Mouse (Mus musculus): ENCODE results near the gene Vps35l. TPM values are rescaled to one million over a fixed set of nuclear protein-coding genes. Genes with fewer than 3 reads are reported as not detected.

The Vps35l gene
- polyA plus RNA-seq, 1 experiment from 2014 or later, result 45.7 TPM

DNA sequence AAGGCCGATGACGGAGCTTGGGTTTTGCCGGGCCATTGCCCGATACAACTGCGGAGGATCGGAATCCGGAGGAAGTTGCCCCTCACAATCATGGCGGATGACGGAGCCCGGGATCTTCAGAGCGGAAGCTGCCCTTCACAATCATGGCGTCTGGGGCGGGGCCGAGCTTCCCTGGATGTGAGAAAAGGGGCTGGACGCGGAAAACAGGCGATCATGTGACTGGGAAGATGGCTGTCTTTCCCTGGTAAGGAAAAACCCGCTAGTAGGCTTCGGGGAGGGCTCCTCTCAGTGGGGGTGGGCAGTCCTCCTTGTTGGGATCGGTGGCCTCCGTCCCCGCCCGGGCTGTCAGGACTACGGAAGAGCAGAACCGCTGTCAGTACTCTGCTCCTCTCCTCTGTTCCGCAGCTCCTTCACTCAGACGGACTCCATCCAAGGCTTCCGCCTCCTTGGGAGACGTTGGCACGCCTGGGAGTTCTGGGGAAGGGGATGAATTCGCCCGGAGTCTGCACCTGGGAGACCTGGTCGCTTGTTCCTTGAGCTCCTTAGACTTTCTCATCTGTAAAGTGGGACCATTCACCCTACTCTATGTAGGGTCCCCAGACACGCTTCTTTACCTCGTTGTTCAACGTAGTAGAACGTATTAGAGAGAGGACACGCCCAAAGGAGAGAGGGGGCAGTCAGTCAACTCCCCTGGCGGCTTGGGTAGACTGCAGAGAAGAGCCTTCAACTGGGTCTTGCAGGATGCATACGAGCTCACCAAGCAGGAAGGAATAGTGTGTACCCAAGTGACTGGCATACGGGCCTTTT lies 709 bp downstream of the Vps35l start:
- Histone ChIP-seq H3K4me3 (peak overlapping the region; percentile 81), H3K27me3 (replicated peaks) (no peaks in the 10 kb centered on the region), H3K27ac (peak overlapping the region; percentile 80), H3K9me3 (replicated peaks) (no peaks in the 10 kb centered on the region), H3K4me1 (peaks cover 37% of the 10 kb centered on the region), H3K9ac (peak overlapping the region; percentile 80), H3K36me3 (peaks cover 20% of the 10 kb centered on the region), H3K4me2 (peak overlapping the region; percentile 86)
- WGBS (ENCODE audit: insufficient replicate concordance), result 2% methylated on average over 41 of the region's 41 CpGs
- peak; percentile 92 for ATAC-seq

- peak overlapping the region; percentile 23; the same call in 1 of the 2 replicates for H3K9ac ChIP-seq
- WGBS (ENCODE audit: insufficient replicate concordance), result 24% methylated on average over 6 of the region's 6 CpGs
- ATAC-seq, result no peak
Observed at GRCm38 (mm10) chr7:118742278-118742677, 2.3 kb downstream of the Vps35l start.

GRCm38 (mm10) chr7:118744766-118745165 lies 4.7 kb downstream of the Vps35l start:
- H3K9me3 ChIP-seq (replicated peaks), result no peaks in the 10 kb centered on the region
- peaks cover 31% of the 10 kb centered on the region for H3K4me1 ChIP-seq
- no peaks in the 10 kb centered on the region for H3K27me3 ChIP-seq (replicated peaks)
- WGBS (ENCODE audit: insufficient replicate concordance), result 77% methylated on average over 5 of the region's 5 CpGs
- H3K9ac ChIP-seq, result no peak overlapping the region
- no peak overlapping the region for H3K4me3 ChIP-seq
- no peak for ATAC-seq
- no peak overlapping the region for H3K27ac ChIP-seq
- peaks cover 57% of the 10 kb centered on the region for H3K36me3 ChIP-seq
- no peak overlapping the region for H3K4me2 ChIP-seq

More at GRCm38 (mm10) chr7:118742278-118742677, 2.3 kb downstream of the Vps35l start:
- Histone ChIP-seq H3K9me3 (replicated peaks) (no peaks in the 10 kb centered on the region), H3K4me2 (peak overlapping the region; percentile 86), H3K4me3 (no peak overlapping the region), H3K4me1 (peaks cover 37% of the 10 kb centered on the region), H3K27me3 (replicated peaks) (no peaks in the 10 kb centered on the region), H3K36me3 (peaks cover 32% of the 10 kb centered on the region), H3K27ac (0 out of 2 replicates have a peak overlapping the region, but pooled peaks have one; percentile 80)

DNA sequence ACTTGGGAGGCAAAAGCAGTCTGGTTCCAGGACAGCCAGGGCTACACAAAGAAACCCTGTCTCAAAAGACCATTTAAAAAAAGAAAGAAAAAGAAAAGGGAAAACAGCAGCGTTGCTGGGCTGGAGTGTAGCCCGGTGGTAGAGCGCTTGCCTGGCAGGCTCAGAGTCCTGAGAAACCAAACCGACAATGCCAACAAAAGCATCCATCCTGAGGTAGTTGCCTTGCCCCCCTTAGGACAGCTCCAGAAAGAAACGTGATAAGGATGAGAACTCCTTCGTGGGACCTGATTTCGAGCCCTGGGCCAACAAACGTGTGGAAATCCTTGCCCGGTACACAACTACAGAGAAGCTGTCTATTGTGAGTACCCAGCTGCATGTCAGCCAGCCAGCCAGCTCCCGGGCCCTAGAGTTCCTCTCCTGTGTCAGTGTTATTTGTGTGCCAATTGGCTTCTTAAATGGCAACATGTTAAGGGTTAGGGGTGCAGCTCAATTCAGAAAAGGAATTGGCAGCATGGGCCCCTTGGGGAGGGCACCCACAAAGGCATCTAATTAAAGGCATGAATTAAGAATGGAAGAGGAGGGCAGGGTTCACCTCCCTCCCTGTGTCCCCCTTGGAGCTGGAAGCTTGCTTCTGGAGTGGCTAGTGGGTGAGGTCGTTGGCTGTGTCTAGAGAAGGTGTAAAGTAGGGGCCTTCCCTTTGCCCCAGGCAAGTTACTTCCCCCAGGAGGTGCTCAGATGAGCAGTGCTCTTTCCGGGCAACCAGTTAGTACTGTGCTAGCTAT lies 8.1 kb downstream of the Vps35l start:
- Histone ChIP-seq H3K36me3 (peaks cover 89% of the 10 kb centered on the region), H3K4me2 (no peak overlapping the region), H3K27ac (no peak overlapping the region), H3K9ac (no peak overlapping the region), H3K4me1 (peaks cover 22% of the 10 kb centered on the region), H3K9me3 (replicated peaks) (no peaks in the 10 kb centered on the region), H3K27me3 (replicated peaks) (no peaks in the 10 kb centered on the region), H3K4me3 (no peak overlapping the region)
- ATAC-seq, result no peak
- 83% methylated on average over 12 of the region's 12 CpGs for WGBS (ENCODE audit: insufficient replicate concordance)

DNA sequence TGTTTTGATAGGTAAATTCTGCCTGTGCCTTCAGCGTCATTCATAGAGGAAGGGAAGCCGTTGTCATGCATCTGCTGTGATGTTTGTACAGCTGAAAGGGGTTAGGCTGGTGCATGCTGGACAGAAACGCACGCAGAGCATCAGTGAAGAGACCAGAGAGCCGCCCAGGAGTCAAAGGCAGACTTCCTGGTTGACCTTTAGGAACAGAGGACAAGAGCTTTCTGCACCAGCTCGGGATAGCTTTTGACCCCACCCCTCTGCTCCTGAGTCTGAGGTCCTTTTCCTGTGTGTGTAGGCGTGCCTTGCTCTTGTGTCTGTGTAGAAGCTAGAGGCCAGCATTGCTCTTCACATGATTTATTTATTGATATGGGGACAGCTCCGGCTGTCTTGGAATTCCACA lies 9.7 kb downstream of the Vps35l start:
- H3K27ac ChIP-seq, result no peak overlapping the region
- H3K4me1 ChIP-seq, result peaks cover 16% of the 10 kb centered on the region
- ATAC-seq, result no peak
- no peaks in the 10 kb centered on the region for H3K27me3 ChIP-seq (replicated peaks)
- H3K36me3 ChIP-seq, result peaks cover 96% of the 10 kb centered on the region
- WGBS (ENCODE audit: insufficient replicate concordance), result 74% methylated on average over 8 of the region's 8 CpGs
- H3K4me2 ChIP-seq, result no peak overlapping the region
- no peak overlapping the region for H3K9ac ChIP-seq
- no peaks in the 10 kb centered on the region for H3K9me3 ChIP-seq (replicated peaks)
- no peak overlapping the region for H3K4me3 ChIP-seq

- Histone ChIP-seq H3K4me1 (peaks cover 32% of the 10 kb centered on the region), H3K27me3 (replicated peaks) (no peaks in the 10 kb centered on the region), H3K9me3 (replicated peaks) (no peaks in the 10 kb centered on the region), H3K4me2 (peak overlapping the region; percentile 27; the same call in 1 of the 2 replicates), H3K27ac (peak overlapping the region; percentile 78), H3K36me3 (peaks cover 94% of the 10 kb centered on the region), H3K4me3 (no peak overlapping the region), H3K9ac (peak overlapping the region; percentile 37; the same call in 1 of the 2 replicates)
- peak; percentile 85 for ATAC-seq
- 53% methylated on average over 7 of the region's 7 CpGs for WGBS (ENCODE audit: insufficient replicate concordance)
Observed at GRCm38 (mm10) chr7:118751625-118752024, 11.6 kb downstream of the Vps35l start.

GRCm38 (mm10) chr7:118755756-118756155 lies 15.7 kb downstream of the Vps35l start:
- ATAC-seq, result no peak
- H3K4me3 ChIP-seq, result 0 out of 2 replicates have a peak overlapping the region, but pooled peaks have one; percentile 23
- peak overlapping the region; percentile 43; the same call in 1 of the 2 replicates for H3K9ac ChIP-seq

GRCm38 (mm10) chr7:118756490-118757265 lies 16.7 kb downstream of the Vps35l start:
- Histone ChIP-seq H3K4me3 (peak overlapping the region; percentile 23; the same call in 1 of the 2 replicates), H3K27ac (peak overlapping the region; percentile 91), H3K9me3 (replicated peaks) (no peaks in the 10 kb centered on the region), H3K36me3 (peaks cover 64% of the 10 kb centered on the region), H3K4me2 (peak overlapping the region; percentile 59), H3K27me3 (replicated peaks) (no peaks in the 10 kb centered on the region), H3K4me1 (peaks cover 55% of the 10 kb centered on the region), H3K9ac (peak overlapping the region; percentile 43; the same call in 1 of the 2 replicates)
- ATAC-seq, result peak; percentile 86
- 72% methylated on average over 24 of the region's 24 CpGs for WGBS (ENCODE audit: insufficient replicate concordance)

More at GRCm38 (mm10) chr7:118755756-118756155, 15.7 kb downstream of the Vps35l start:
- Histone ChIP-seq H3K9me3 (replicated peaks) (no peaks in the 10 kb centered on the region), H3K4me2 (peak overlapping the region; percentile 59), H3K4me1 (peaks cover 63% of the 10 kb centered on the region), H3K36me3 (peaks cover 64% of the 10 kb centered on the region), H3K27ac (peak overlapping the region; percentile 91), H3K27me3 (replicated peaks) (no peaks in the 10 kb centered on the region)
- 76% methylated on average over 7 of the region's 7 CpGs for WGBS (ENCODE audit: insufficient replicate concordance)

DNA sequence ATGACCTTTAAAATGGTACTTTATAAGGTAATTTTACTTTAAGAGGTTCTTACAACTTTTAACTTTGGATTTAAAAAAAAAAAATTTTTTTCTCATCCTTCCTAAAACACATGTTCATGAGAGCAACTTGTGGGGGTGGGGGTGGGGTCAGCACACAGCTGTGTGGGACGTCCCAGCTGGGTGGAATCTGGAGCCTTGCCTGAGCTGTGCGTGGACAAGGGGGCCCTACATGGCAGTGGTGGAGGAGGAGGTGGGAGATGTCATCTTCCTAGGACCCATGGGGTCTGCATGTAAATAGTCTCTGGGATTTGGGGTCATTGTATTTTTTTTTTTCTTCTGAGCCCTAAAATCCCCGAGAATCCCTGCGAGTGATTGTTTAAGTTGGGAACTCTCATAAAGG lies 18.3 kb downstream of the Vps35l start:
- H3K27ac ChIP-seq, result no peak overlapping the region
- H3K27me3 ChIP-seq (replicated peaks), result no peaks in the 10 kb centered on the region
- H3K4me2 ChIP-seq, result no peak overlapping the region
- no peak overlapping the region for H3K4me3 ChIP-seq
- no peaks in the 10 kb centered on the region for H3K9me3 ChIP-seq (replicated peaks)
- 76% methylated on average over 4 of the region's 4 CpGs for WGBS (ENCODE audit: insufficient replicate concordance)
- no peak overlapping the region for H3K9ac ChIP-seq
- peaks cover 60% of the 10 kb centered on the region for H3K36me3 ChIP-seq
- ATAC-seq, result no peak
- H3K4me1 ChIP-seq, result peaks cover 46% of the 10 kb centered on the region

- WGBS (ENCODE audit: insufficient replicate concordance), result 43% methylated on average over 5 of the region's 5 CpGs
- Histone ChIP-seq H3K9ac (no peak overlapping the region), H3K4me2 (no peak overlapping the region)
Observed at GRCm38 (mm10) chr7:118759372-118759771, 19.3 kb downstream of the Vps35l start.

GRCm38 (mm10) chr7:118763939-118764338 lies 23.9 kb downstream of the Vps35l start:
- no peak overlapping the region for H3K4me2 ChIP-seq
- H3K9me3 ChIP-seq (replicated peaks), result no peaks in the 10 kb centered on the region
- H3K4me1 ChIP-seq, result peaks cover 14% of the 10 kb centered on the region
- no peak for ATAC-seq
- no peak overlapping the region for H3K9ac ChIP-seq
- H3K36me3 ChIP-seq, result peaks cover 50% of the 10 kb centered on the region
- no peaks in the 10 kb centered on the region for H3K27me3 ChIP-seq (replicated peaks)
- 86% methylated on average over 11 of the region's 11 CpGs for WGBS (ENCODE audit: insufficient replicate concordance)
- no peak overlapping the region for H3K27ac ChIP-seq
- no peak overlapping the region for H3K4me3 ChIP-seq

More at GRCm38 (mm10) chr7:118759372-118759771, 19.3 kb downstream of the Vps35l start:
- H3K27ac ChIP-seq, result peak overlapping the region; percentile 52; the same call in 1 of the 2 replicates
- no peaks in the 10 kb centered on the region for H3K9me3 ChIP-seq (replicated peaks)
- H3K27me3 ChIP-seq (replicated peaks), result no peaks in the 10 kb centered on the region
- peaks cover 61% of the 10 kb centered on the region for H3K36me3 ChIP-seq
- no peak overlapping the region for H3K4me3 ChIP-seq
- ATAC-seq, result peak; percentile 24; the same call in 1 of the 2 replicates
- peaks cover 46% of the 10 kb centered on the region for H3K4me1 ChIP-seq
